Mouse (Mus musculus): ENCODE measurements around the gene Cep290.

The Cep290 gene

GRCm38 (mm10) chr10:100590323-100590722, 103.0 kb downstream of the Cep290 start, which contains the start of the genes 4930430F08Rik and 1700017N19Rik:
TSS of gene 4930430F08Rik (minus strand) at chr10:100590423.
TSS of gene 1700017N19Rik (plus strand) at chr10:100590484.
- no peak for DNase-seq (ENCODE audit: low spot score)

- DNase-seq (ENCODE audit: low spot score): no peak
Observed at GRCm38 (mm10) chr10:100598339-100598738, 111.0 kb downstream of the Cep290 start.

GRCm38 (mm10) chr10:100603511-100603910, 116.2 kb downstream of the Cep290 start:
- no peak for DNase-seq (ENCODE audit: low spot score)

GRCm38 (mm10) chr10:100604254-100604653, 116.9 kb downstream of the Cep290 start:
- no peak for DNase-seq (ENCODE audit: low spot score)

GRCm38 (mm10) chr10:100617233-100617903, 130.0 kb downstream of the Cep290 start:
- no peak for DNase-seq (ENCODE audit: low spot score)

- DNase-seq (ENCODE audit: low spot score): no peak
Observed at GRCm38 (mm10) chr10:100619474-100619873, 132.1 kb downstream of the Cep290 start.

- no peak for DNase-seq (ENCODE audit: low spot score)
Observed at GRCm38 (mm10) chr10:100620040-100620439, 132.7 kb downstream of the Cep290 start.

GRCm38 (mm10) chr10:100622494-100622893, 135.1 kb downstream of the Cep290 start:
- no peak for DNase-seq (ENCODE audit: low spot score)

All from MN1 (cell line).